Mouse (Mus musculus): ENCODE results near the gene Ccdc22.

Gene Ccdc22

GRCm38 (mm10) chrX:7604879-7605574 lies at the start of gene Ccdc22:
Ccdc22 (minus strand) TSS chrX:7605517.
- peak; percentile 93 for DNase-seq (ENCODE audit: low read depth)

DNA sequence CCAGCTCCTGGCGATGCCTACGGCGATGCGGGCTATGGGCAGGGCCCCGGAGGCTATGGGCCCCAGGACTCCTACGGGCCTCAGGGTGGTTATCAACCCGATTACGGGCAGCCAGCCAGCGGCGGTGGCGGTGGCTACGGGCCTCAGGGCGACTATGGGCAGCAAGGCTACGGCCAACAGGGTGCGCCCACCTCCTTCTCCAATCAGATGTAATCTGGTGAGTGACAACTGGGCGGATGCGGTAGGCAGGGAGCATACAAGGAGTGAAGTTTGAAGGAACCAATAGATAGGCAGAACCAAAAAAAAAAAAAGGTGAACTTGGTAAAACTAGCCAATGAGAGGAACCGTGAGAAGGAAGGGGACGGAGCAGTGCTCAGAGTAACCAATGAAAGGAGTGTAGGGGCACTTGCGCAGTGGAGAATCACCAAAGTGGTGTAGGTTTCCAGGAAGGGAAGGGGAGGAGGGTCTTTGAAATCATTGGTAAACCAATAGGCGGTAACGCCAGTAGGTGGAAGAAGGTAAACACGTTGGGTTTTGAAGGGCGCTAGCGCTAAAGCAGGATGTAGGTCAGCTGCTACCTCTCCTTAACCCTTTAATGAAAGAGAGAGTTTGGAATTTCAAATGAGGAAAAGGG lies 43.5 kb upstream of the Ccdc22 start:
- peak; percentile 88 for DNase-seq (ENCODE audit: low read depth)

GRCm38 (mm10) chrX:7645349-7645748 lies 40.0 kb upstream of the Ccdc22 start:
- DNase-seq (ENCODE audit: low read depth), result peak; percentile 87

- no peak for DNase-seq (ENCODE audit: low read depth)
Observed at GRCm38 (mm10) chrX:7640785-7641184, 35.5 kb upstream of the Ccdc22 start.

- DNase-seq (ENCODE audit: low read depth), result no peak
Observed at GRCm38 (mm10) chrX:7639536-7640325, 34.4 kb upstream of the Ccdc22 start.

- no peak for DNase-seq (ENCODE audit: low read depth)
Observed at GRCm38 (mm10) chrX:7638401-7639091, 33.2 kb upstream of the Ccdc22 start, which contains the start of gene Syp. Syp (plus strand) TSS chrX:7638471.

DNA sequence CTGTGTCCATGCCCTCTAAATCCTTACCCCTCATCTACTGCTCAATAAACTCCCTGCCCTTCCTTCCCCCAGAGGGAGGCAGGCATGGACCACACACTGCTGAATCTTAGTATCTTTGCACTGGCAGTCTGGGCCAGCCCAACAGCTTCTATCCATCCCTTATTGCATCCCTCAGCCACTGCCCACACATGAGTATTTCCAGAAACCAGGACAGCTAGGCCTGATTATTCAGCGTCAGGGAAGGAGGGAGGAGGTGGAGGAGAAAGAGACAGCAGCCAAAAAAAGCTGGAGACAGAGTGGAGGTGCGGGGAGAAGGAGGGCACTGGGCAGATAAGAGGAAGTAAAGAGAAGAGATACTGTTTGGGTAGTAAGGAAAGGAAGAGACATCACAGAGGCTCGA lies 29.8 kb upstream of the Ccdc22 start:
- no peak for DNase-seq (ENCODE audit: low read depth)

- no peak for DNase-seq (ENCODE audit: low read depth)
Observed at GRCm38 (mm10) chrX:7632560-7632959, 27.2 kb upstream of the Ccdc22 start.

DNA sequence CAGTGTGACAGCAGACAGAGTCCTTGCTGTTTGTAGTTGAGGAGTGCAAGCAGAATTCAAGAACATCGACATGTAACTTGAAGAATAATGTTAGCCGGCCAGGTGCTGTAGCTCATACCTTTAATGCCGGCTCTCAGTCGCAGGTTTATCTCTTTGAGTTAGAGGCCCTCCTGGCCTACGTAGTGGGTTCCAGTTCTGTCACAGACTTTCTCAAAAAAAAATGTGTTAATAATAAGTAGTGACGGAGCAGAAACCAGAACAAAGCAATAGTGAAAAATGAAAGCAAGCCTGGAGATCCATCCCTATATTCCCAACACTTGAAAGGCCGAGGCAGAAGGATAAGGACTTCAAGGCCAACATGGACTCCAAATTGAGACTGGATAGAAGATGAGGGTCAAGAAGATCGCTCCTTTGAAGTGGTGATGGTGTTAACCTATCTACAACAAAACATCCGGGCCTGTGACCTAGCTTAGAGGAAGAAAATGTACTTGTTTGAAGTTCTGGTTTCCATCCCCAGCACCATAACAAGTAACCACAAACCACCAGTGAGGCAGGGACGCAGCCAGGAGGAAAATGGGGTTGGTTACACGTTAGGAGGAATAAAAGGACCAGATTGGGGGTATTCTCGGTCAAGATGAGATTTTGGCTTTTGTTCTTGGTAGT lies 12.7 kb upstream of the Ccdc22 start:
- DNase-seq (ENCODE audit: low read depth), result no peak

- DNase-seq (ENCODE audit: low read depth), result no peak
Observed at GRCm38 (mm10) chrX:7610536-7611258, 5.4 kb upstream of the Ccdc22 start.

DNA sequence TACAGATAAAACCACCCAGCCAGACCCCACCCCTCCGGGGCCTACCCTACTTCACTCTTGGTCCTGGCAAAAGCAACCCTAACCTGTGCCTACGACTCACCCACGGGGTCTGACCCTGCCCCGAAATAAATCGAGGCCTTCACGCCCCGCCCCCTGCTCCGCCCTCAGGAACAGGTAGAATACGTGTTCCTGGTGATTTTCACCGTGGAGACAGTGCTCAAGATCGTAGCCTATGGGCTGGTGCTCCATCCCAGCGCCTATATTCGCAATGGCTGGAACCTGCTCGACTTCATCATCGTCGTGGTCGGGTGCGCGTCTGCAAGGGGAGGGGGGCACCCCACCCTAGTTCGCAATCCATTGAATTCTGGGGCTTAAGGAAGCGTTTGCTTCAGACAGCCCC lies 4.7 kb upstream of the Ccdc22 start:
- DNase-seq (ENCODE audit: low read depth), result no peak

DNA sequence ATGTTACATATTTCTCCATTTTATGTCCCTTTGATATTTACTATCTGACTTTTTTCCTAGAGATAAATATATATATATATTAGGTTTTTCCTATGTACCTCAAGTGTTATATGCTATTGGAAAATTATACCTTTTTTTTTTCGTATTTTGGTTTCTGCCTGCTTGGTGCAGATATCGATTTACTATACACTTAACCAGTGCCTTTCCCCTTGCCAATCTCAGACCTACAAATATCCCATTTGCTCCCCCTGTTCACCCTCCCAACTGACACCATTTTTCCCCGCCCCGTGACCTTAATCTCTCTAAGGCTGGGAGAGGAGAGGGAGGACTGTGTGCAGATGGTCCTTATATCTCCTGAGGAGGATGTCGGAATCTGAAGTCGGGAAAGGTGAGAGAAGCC lies 1.5 kb upstream of the Ccdc22 start, which contains the start of gene Cacna1f:
Gene Cacna1f (plus strand): TSS at position 301 of the 400 bp plus-strand sequence.
- no peak for DNase-seq (ENCODE audit: low read depth)

GRCm38 (mm10) chrX:7605575-7605941 lies 241 bp upstream of the Ccdc22 start:
- no peak for DNase-seq (ENCODE audit: low read depth)

DNA sequence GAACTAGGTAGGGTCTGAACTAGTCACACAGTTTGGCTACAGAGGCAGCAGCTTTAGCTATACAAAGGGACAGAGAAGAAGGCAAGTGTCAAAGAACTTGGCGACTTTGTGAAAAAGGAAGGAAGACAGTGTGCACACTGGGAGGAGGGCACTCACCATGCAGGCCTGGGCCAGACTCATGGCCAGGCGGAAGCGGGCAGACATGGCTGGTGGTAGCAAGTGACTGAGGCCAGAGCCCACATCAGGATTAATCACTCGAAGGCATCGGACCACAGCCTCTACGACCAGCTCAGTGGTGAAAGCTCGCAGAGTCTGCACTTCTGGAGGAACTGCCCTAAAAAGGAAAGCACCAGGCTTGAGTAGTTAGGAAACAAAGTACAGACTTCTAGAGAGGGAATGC lies 1.3 kb downstream of the Ccdc22 start:
- DNase-seq (ENCODE audit: low read depth), result no peak

DNA sequence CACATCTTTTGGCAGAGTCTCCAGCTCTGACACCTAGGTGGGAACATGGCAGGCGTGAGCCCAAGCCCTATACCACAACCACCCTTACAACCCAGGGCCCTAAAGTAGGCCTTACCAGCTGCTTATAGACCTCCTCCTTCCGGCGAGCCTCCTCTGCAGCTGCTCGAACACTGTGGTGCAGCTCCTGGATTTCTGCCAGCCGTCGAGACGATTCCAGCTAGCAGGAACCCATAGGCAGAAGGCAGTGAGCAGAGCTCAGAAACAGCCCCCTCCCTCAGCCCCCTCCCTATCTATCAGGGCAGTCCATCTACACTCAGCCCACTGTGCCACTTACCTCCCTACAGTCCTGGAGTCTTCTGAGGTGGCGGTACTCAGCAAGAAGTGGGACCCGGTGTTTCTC lies 9.9 kb downstream of the Ccdc22 start:
- no peak for DNase-seq (ENCODE audit: low read depth)

DNA sequence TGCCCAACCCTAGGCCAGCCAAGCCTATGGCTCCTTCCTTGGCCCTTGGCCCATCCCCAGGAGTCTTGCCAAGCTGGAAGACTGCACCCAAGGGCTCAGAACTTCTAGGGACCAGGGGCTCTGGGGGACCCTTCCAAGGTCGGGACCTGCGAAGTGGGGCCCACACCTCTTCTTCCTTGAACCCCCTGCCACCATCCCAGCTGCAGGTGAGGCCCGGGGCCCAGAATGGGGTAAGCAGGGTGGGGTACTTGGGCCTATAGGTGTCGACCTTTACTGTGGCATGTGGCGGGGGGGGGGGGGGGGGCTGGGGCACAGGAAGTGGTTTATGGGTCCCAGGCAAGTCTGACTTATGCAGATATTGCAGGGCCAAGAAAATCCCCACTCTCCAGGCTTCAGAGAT lies 19.0 kb downstream of the Ccdc22 start:
- DNase-seq (ENCODE audit: low read depth), result no peak

GRCm38 (mm10) chrX:7583881-7584280 lies 21.4 kb downstream of the Ccdc22 start:
- DNase-seq (ENCODE audit: low read depth), result no peak

- no peak for DNase-seq (ENCODE audit: low read depth)
Observed at GRCm38 (mm10) chrX:7581151-7581550, 24.2 kb downstream of the Ccdc22 start.

- DNase-seq (ENCODE audit: low read depth), result no peak
Observed at GRCm38 (mm10) chrX:7574885-7575231, 30.5 kb downstream of the Ccdc22 start.

DNA sequence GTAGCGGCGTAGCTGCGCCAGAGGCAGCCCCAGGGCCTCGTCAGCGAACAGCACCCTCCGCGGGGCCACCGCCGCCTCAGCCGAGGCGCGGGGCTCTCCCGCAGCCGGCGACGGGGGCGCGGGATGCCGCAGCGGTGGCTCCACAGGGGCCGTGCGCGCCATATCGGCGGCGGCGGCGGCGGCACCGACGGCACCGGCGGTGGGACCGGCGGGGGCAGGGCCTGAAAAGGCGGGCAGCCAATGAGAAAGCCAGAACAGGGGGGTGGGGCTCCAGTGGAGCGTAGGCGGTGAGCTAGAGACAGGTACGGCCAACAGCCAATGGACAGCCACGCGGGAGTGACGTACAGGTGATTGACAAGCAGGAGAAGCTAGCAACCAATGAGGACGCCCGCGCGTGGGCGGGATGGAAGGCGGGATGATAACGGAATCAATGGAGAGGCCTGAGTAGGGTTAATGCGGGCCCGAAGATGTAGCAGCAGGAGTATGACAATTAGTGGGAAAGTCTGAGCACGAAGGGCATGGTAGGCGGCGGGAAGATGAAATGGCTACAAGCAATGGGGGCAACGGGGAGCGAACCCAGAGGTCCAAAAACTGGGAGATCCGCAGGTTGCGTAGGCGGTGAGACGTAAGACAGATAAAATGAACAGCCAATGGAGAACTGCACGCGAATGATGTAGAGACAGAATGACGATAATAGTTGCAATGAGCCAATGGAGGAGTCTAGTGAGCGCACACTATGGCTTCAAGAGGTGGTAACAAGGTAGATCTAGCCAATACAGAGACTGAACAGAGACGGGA lies 31.0 kb downstream of the Ccdc22 start, which contains the start of gene Ppp1r3f:
Gene Ppp1r3f (minus strand): TSS at position 197 of the 798 bp plus-strand sequence.
- peak; percentile 96 for DNase-seq (ENCODE audit: low read depth)

All from NIH3T3 (cell line).